Mouse (Mus musculus) cerebellum, adult 8-10 months (tissue): Measurements from ENCODE around the gene Mrps15.

Experiments
- DNase-seq: peaks from one replicate; pipeline ENCODE4 v3.0.0; 2022

The Mrps15 gene

GRCm38 (mm10) chr4:126046851-126047585, at the start of gene Mrps15:
Gene Mrps15, plus strand, starts transcription at chr4:126046925.
- peak; percentile 78 for DNase-seq

- DNase-seq = no peak
These were observed 48.9 kb upstream of the Mrps15 start for GRCm38 (mm10) chr4:125997826-125998225.

DNA sequence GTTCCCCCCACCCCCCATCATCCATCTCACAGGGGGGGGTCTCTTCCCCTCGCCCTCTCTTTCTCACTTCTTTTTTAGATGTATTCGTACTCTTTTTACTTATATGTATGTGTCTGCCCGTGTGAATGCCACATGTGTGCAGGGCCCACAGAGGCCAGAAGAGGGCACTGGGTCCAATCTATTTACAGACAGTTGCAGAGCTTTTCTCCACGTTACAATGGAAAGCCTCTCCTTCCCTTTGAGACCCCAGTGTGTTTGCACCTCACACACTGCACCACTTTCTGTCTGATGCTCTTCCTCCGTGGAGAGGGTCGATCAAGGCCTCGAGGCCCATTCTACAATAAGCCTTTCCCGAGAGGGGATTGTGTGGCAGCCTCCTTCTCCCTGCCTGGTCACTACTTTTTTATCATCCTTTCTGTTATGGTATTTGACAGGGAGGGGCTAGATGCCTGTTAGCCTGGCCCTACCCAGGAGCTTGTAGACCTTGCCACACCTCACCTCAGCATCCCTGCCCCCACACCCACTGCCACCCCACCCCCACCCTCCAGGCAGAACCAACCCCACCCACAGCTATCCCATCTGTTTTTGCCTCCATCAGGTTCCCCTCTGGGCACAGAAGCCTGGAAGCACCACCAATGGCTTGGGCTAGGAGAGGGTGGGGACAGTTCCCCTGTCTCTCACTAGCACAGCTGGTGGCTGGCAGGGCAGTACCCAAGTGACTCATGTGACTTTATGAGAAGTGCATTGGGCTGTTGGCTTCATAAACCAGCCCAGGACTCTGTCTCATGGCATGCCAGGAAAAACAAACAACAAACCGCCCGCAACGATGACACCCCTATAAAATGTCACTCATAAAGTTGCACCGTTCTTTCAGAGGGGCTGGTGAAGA, 45.2 kb upstream of the Mrps15 start:
- DNase-seq = no peak

- DNase-seq = no peak
These were observed 28.9 kb upstream of the Mrps15 start for GRCm38 (mm10) chr4:126017676-126018332.

- DNase-seq = no peak
These were observed 27.7 kb upstream of the Mrps15 start for GRCm38 (mm10) chr4:126018966-126019538.

DNA sequence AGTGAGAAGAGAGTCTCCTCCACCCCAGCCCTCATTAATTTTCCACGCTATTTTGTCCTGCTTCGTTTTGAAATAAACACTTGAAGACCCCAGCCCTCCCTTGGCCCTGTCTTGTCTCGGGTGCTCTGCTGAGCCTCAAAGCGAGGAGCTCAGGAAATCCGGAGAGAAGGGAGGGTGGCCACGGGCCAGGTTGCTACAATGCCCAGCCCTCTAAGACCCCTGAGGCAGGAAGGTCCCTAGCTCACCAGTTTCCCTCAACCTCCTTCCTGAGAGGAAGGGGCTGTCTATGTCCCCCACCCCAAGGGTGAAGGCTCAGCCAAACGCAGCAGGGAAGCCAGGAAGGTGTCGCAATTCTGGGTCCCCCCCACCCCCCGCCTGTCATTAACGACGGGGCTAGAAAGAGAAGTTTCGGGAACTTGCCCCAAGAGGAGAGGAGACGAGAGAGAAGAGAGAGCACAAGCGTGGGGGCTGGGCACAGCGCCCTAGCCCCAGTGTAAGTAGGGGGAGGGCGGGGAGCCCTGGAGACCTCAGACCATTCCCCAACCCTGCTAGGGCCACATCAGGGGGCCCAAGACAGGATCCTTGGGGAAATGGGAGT, 22.3 kb upstream of the Mrps15 start, which contains the start of gene Csf3r:
TSS of gene Csf3r (plus strand) at position 248 of the 598 bp plus-strand sequence.
- no peak for DNase-seq

DNA sequence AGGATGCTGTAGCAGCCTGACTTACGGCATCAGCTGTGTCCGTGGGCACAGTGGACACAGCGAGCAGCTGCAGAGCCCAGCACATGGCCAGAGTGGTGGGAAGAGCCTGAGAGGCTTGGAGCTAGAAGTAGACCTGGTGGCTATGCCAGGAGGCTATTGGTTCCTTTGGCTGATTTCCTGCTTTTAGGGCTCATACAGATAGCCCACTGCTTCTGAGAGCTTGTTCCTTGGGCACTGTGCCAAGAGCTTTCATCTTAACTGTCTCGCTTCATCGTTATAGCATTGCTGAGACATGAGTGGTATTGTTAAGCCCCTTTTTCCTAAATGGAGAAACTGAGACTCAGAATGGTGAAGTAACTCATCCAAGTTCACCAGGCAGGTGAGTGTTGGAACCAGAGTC, 20.9 kb upstream of the Mrps15 start:
- DNase-seq = no peak

DNA sequence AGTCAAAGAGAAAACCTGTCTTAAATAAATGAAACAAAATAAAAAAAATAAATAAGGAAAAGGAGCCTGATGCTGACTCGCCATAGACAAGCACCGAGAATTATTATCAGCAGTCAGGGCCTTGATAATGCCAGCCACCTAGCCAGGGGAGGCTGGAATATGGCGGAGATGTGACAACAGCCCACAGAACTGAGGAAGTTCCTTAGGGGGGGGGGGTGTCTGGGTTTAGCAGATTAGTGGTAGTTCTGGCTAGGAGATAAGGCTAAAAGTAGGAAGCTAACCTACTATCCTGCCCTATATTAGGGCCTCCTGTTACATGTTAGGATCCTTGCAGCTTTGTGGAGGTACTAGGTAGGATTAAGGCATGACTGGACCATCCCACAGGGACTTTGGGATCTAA, 18.7 kb upstream of the Mrps15 start:
- DNase-seq = no peak

DNA sequence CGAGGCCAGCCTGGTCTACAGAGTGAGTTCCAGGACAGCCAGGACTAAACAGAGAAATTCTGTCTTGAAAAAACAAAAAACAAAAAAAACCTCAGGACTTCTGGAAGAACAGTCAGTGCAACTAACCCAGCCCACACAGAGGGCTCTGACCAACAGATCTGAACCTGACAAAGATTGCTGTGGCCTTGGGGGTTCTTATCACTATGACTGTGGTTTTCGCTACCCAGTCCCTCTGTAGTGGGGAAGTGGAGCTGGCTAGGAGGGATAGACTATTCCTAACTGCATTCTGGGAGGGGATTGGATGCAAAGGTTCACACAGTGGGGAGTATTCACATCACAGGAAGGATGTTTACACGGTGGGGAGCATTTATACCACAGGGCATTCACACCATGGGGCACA, 17.7 kb upstream of the Mrps15 start:
- no peak for DNase-seq

GRCm38 (mm10) chr4:126030705-126031104, 16.0 kb upstream of the Mrps15 start:
- no peak for DNase-seq

GRCm38 (mm10) chr4:126035413-126035812, 11.3 kb upstream of the Mrps15 start:
- DNase-seq = no peak

GRCm38 (mm10) chr4:126051617-126052016, 4.9 kb downstream of the Mrps15 start:
- DNase-seq = no peak

- no peak for DNase-seq
These were observed 10.7 kb downstream of the Mrps15 start for GRCm38 (mm10) chr4:126057207-126058133.

- peak; percentile 84 for DNase-seq
These were observed 11.6 kb downstream of the Mrps15 start, which contains the start of gene Oscp1 for GRCm38 (mm10) chr4:126058134-126058996. Gene Oscp1, plus strand, starts transcription at chr4:126058565.

DNA sequence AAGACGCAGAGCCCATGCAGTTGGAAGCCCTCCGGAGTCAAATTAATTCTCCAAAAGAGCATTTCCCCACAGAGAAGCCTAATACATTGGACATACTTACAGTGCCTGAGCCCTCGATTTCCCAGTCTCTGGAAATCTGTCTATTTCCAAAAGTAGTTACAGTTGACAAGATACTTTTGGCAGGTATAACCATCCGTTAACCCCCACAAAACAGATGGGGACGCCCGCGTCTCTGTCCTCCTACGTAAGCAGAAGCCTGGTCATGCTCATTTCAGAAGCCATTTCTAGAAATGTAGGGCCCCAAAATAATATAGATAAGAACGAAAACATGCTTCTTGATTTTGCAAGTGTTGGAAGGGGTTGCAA, 12.3 kb downstream of the Mrps15 start:
- DNase-seq = no peak

GRCm38 (mm10) chr4:126062856-126063255, 16.1 kb downstream of the Mrps15 start:
- no peak for DNase-seq

- no peak for DNase-seq
These were observed 18.5 kb downstream of the Mrps15 start for GRCm38 (mm10) chr4:126065241-126065640.

DNA sequence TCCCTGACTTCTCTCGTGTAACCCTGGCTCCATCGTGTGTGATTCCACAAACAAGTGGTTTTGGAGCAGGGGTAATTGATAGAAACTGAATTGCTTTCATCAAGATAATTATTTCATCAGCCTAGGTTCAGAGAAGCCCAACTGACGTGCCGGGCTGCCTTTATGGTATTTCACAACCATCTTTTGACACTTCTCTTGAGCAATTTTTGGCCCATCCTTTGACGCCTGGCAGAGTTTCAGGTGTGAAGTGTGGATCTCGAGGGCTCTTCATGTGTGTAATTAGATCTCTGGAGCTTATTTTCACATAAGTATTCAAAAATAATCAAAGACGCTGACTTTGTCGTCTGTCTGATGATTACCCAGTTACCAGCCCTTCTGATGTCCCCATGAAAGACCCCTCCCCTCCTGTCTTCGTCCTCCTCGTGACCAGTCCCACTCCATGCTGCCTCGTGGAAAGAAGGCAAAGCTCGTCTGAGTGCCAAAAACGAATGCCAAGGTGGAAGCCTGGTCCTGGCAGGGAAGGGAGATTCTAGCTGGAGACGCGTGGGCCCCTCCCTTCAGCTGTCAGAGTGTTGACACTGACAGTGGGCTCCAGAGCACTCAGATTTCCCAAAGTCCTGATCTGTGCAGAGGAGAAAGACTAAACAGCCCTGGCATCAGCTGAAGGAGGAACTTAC, 20.8 kb downstream of the Mrps15 start:
- no peak for DNase-seq

DNA sequence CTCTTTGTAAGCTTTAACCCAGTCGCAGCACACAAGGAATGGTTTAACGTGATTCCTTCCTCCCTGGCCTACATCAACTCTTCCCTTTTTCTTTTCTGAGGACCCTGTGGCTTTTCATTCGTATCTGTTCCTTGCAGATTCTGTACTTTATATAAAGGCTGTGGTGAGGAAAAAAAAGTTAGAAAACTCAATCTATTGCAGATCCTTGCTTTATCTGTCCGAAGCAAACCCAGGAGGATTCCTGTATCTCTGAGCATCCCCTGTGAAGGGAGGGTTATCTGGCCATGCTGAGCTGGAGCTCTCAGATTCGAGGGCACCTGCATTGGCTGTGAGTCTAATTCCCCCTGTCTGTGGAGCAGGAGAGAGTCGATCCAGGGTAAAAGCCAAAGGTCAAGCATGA, 22.1 kb downstream of the Mrps15 start:
- DNase-seq = no peak

DNA sequence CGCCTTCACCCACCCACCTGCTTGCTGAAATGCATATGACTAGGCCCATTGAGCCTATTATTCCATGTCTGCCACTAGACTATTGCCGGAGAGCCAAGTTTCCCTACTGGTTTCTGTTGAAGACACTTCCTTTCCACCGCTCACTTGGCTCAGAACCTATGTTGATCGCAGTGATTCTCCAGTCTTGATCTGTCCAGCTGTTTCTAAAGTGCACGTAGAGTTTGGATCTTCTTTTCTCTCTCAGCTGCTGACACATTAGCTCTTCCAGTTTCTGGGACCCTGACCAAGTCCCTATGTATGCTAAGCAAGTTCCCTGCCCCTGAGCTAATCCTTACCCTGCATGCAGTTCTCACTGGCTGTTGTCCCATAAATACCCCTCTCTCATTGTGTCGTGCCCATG, 31.1 kb downstream of the Mrps15 start:
- no peak for DNase-seq
